Mouse (Mus musculus) limb, embryonic 15.5 days (tissue): ENCODE results near the gene Zdhhc6. TPM values are rescaled to one million over a fixed set of nuclear protein-coding genes. Genes with fewer than 3 reads are reported as not detected.

ENCODE experiments used
- ATAC-seq: fragments of 200-750 bp; cut with Nextera tagmentation; 2 replicates; pipeline ENCODE4 v1.8.0; 2017; ENCODE audit warnings: low read depth, moderate TSS enrichment; ENCODE audit not compliant: insufficient number of reproducible peaks, low FRiP score, low TSS enrichment
- H3K27ac ChIP-seq: fragments of 300-500 bp; sonication (generic); 2 replicates; pipeline ENCODE4 v1.5.1; 2015; ENCODE audit warnings: moderate library complexity, mild to moderate bottlenecking, inconsistent platforms
- H3K27me3 ChIP-seq: fragments of 300-500 bp; sonication (generic); 2 replicates; pipeline ENCODE4 v1.6.1; 2015; ENCODE audit warnings: inconsistent platforms
- H3K36me3 ChIP-seq: fragments of 300-500 bp; sonication (generic); 2 replicates; pipeline ENCODE4 v1.6.1; 2015; ENCODE audit warnings: inconsistent platforms
- H3K4me1 ChIP-seq: fragments of 300-500 bp; sonication (generic); 2 replicates; pipeline ENCODE4 v1.6.1; 2015; ENCODE audit warnings: inconsistent platforms
- H3K4me2 ChIP-seq: fragments of 300-500 bp; sonication (generic); 2 replicates; pipeline ENCODE4 v1.6.1; 2015; ENCODE audit warnings: mild to moderate bottlenecking, inconsistent platforms
- H3K4me3 ChIP-seq: fragments of 300-500 bp; sonication (generic); 2 replicates; pipeline ENCODE4 v1.5.1; 2015; ENCODE audit warnings: mild to moderate bottlenecking, inconsistent platforms
- H3K9ac ChIP-seq: fragments of 300-500 bp; sonication (generic); 2 replicates; pipeline ENCODE4 v1.6.1; 2015; ENCODE audit warnings: inconsistent platforms
- H3K9me3 ChIP-seq: fragments of 300-500 bp; sonication (generic); 2 replicates; pipeline ENCODE4 v1.6.1; 2016; ENCODE audit warnings: inconsistent platforms
- WGBS: fragments of 180-500 bp; shearing (Covaris S2); methylation state at CpG from one replicate; pipeline ENCODE4 v1.1.7; 2015; 5-methylcytosine and 5-hydroxymethylcytosine counted together
- polyA plus RNA-seq: library from polyadenylated mRNA; unstranded; fragments of >200 nt; fragmentation: Nextera tagmentation; extraction: Ambion mirVana; gene quantifications from 2 replicates; pipeline ENCODE4 v1.2.1, GENCODE M21; 2015

Zdhhc6 gene
- polyA plus RNA-seq, result 84.2 and 85.3 TPM in 2 replicates

DNA sequence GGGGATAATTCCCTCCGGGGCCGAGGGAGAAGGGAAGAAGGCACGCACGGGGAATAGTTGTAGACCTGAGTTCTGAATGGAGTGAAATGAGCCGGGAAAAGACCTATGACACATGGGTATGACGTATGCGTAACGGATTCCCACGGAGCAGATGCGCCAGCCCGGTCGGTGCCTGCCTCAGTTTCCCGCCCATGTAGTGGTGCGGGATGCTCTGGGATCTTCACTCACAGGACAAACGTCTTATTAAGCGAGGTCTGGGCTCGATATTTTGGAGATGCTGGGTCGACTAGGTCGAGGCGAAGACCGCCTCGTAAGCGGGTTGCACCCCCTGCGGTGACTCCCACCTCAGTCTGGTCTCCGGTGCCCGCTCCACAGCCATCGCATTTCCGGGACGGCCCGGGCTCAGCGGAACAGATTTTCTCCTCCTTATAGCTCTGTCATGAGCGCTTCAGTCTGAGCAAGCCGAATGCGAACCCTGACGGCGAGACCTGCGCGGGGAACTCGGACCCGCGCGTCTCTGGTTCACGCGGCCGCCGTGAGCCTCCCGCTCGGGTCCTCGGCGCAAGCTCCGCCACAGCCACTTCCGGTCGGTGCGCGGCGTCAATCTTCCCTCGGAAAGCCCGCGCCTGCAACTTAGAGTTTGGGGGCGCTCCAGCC, at the start of gene Zdhhc6:
Gene Zdhhc6, minus strand, starts transcription at position 581 of the 657 bp plus-strand sequence.
- no peaks in the 10 kb centered on the region for H3K27me3 ChIP-seq
- H3K9me3 ChIP-seq, result no peaks in the 10 kb centered on the region

DNA sequence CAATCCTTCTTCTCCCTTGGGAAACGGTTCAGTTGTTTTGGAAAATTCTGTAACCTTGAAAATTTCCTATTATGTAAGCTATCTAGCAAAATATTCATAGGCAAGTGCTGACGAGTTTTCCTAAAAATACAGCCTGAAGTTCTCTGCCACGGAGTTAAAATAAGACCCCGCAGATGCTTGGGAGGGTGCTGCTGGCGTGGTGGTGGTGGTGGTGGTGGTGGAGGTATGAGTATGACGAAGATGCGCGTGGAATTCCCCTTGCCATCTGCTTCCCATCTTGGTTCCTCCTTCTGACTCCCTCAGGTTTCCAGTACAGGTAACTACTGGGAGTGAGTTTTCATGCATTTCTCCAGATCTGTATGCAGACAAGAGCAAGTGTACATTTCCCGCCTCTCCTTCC, 46.8 kb upstream of the Zdhhc6 start:
- WGBS, result 90% methylated on average over 9 of the region's 9 CpGs
- ATAC-seq, result no peak

More for the DNA sequence above, at the start of gene Zdhhc6:
- ATAC-seq, result peak; percentile 78; the same call in 1 of the 2 replicates
- peak within 1 kb of the TSS; percentile 86 for H3K4me3 ChIP-seq
- H3K36me3 ChIP-seq, result peaks cover 22% of the 10 kb centered on the region
- peaks cover 18% of the 10 kb centered on the region for H3K4me1 ChIP-seq
- peak within 1 kb of the TSS; percentile 77 for H3K4me2 ChIP-seq
- H3K9ac ChIP-seq, result peak within 1 kb of the TSS; percentile 78
- under 1% methylated on average over 60 of the region's 60 CpGs for WGBS
- peak within 1 kb of the TSS; percentile 91 for H3K27ac ChIP-seq

DNA sequence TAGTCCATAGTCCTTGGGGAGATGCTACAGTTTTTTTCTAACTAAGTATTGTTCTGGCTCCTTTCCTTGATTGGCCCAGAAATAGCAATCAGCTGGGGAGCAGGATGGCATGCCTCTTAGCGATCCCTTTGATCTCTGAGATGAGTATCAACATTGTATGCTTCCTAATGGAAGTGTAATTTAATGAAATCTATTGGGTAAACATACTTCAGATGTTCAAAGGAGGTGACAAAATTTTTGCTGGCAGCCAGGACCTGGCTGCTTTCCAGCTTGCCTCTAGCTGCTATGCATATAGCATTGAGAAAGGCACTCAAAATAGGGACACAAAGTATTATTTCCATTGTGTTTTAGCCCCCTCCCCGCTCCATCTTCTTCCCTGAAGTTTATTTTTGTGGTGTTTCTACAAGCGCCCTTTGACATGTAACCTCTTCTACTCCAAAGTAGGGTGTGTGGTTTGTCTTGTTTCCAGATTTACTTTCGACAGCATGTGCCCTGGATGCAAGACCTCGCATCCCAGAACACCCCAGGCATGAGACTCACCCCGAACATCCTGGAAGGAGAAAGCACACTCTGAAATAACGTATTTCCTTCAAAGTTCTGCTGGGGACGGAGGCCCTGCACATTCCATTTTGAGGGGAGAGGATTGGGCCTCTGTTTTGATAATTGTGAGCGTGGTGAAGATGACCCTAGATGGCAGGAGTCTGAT, 35.0 kb upstream of the Zdhhc6 start:
- Histone ChIP-seq H3K9me3 (no peaks in the 10 kb centered on the region), H3K36me3 (no peaks in the 10 kb centered on the region), H3K27me3 (no peaks in the 10 kb centered on the region), H3K4me3 (no peak overlapping the region), H3K9ac (no peak overlapping the region), H3K4me2 (no peak overlapping the region), H3K27ac (no peak overlapping the region), H3K4me1 (no peaks in the 10 kb centered on the region; the same call in 1 of the 2 replicates)
- 67% methylated on average over 9 of the region's 9 CpGs for WGBS
- no peak for ATAC-seq

More for the DNA sequence above, 46.8 kb upstream of the Zdhhc6 start:
- H3K36me3 ChIP-seq, result no peaks in the 10 kb centered on the region
- H3K9me3 ChIP-seq, result no peaks in the 10 kb centered on the region
- H3K9ac ChIP-seq, result no peak overlapping the region
- H3K4me1 ChIP-seq, result no peaks in the 10 kb centered on the region
- no peak overlapping the region for H3K4me2 ChIP-seq
- no peak overlapping the region for H3K4me3 ChIP-seq
- H3K27ac ChIP-seq, result no peak overlapping the region
- no peaks in the 10 kb centered on the region for H3K27me3 ChIP-seq

DNA sequence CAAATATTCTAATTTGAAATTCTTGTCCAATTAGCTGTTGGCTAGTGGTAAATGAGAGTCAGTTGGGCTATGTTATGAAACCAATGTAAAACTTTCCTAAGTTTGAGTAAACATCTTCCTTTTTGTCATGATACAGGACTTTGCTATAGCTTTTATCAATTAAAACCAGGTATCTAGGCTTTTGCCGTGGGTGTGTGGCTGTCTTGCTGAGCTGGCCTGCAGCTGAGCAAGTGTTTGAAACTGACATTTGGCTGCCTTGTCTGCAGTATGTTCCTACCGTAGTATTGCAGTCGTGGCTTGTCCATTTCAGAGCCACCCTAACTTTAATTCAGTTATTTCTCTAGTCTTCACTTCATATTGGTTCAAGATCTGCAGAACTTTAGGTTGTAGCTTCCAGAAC, 32.4 kb upstream of the Zdhhc6 start:
- WGBS, result 82% methylated on average over 3 of the region's 3 CpGs
- H3K4me2 ChIP-seq, result no peak overlapping the region
- H3K4me3 ChIP-seq, result no peak overlapping the region

DNA sequence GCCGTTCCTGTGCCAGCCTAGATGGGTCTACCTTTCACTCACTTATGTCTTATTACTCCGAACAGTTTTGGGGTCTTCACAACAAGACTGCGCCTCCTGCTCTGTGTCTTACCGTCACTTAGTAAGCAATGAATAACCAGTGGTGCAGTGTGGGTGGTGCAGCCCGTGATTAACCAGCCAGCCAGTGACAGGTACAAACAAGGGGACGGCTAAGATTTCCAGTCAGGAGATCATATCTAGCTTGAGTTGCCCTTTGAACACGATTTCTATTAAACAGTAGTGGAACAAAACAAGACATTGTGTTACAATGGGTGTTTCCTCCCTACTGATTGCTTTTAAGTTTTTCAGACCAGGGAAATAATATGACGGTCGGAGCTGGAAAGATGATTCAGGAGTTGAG, 27.4 kb upstream of the Zdhhc6 start:
- Histone ChIP-seq H3K4me1 (peaks cover 8% of the 10 kb centered on the region), H3K4me3 (no peak overlapping the region), H3K27me3 (no peaks in the 10 kb centered on the region), H3K4me2 (no peak overlapping the region), H3K9me3 (no peaks in the 10 kb centered on the region), H3K27ac (no peak overlapping the region), H3K36me3 (no peaks in the 10 kb centered on the region; the same call in 1 of the 2 replicates), H3K9ac (no peak overlapping the region)
- 84% methylated on average over 9 of the region's 9 CpGs for WGBS
- no peak for ATAC-seq

More for the DNA sequence above, 32.4 kb upstream of the Zdhhc6 start:
- H3K27me3 ChIP-seq, result no peaks in the 10 kb centered on the region
- no peak overlapping the region for H3K9ac ChIP-seq
- H3K36me3 ChIP-seq, result no peaks in the 10 kb centered on the region
- H3K9me3 ChIP-seq, result no peaks in the 10 kb centered on the region
- H3K4me1 ChIP-seq, result no peaks in the 10 kb centered on the region; the same call in 1 of the 2 replicates
- no peak overlapping the region for H3K27ac ChIP-seq
- no peak for ATAC-seq

DNA sequence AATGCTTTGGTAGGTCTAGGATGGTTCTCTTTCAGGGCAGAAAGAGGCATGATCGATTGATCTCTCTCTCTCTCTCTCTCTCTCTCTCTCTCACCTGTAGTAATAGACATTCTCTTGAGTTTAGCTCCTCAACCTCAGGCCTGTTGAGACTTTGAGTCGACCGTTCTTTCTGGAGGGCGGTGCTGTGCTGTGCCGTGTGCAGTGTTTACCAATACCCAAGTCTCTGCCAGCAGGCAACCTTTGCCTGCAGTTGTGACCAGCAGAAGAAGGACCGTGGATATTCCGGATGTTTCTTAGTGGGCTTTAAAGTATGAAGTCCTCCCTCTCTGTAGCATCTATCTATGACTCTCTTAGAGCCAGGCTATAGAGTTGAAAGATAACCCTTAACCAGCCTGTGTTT, 26.6 kb upstream of the Zdhhc6 start:
- 87% methylated on average over 7 of the region's 7 CpGs for WGBS

DNA sequence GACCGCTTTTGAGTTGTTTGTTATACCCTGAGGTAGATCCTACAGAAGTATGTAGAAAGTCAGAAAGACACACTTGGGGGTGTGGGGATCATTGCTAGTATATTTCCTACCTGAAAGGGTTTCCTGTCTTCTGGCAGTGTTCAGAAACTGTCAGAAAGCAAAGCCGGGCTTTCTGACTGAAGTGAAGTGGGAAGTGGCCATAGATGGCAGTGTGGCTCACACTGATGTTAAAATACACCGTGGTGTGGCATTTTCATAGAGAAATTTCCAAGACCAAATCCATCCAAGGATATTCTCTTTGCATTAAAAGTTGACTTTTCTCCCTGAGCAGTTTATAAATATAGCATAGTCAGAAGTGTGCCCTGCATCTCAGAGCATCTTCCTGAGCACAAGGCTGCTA, 25.5 kb upstream of the Zdhhc6 start:
- Histone ChIP-seq H3K36me3 (no peaks in the 10 kb centered on the region; the same call in 1 of the 2 replicates), H3K4me1 (peaks cover 10% of the 10 kb centered on the region), H3K27me3 (no peaks in the 10 kb centered on the region), H3K9me3 (no peaks in the 10 kb centered on the region), H3K27ac (no peak overlapping the region), H3K4me3 (no peak overlapping the region), H3K9ac (no peak overlapping the region), H3K4me2 (no peak overlapping the region)
- no peak for ATAC-seq
- WGBS, result 65% methylated on average over 3 of the region's 3 CpGs

More for the DNA sequence above, 26.6 kb upstream of the Zdhhc6 start:
- ATAC-seq, result no peak
- H3K4me3 ChIP-seq, result no peak overlapping the region
- no peak overlapping the region for H3K27ac ChIP-seq
- peaks cover 10% of the 10 kb centered on the region for H3K4me1 ChIP-seq
- no peaks in the 10 kb centered on the region for H3K9me3 ChIP-seq
- no peak overlapping the region for H3K4me2 ChIP-seq
- no peaks in the 10 kb centered on the region for H3K27me3 ChIP-seq
- no peaks in the 10 kb centered on the region; the same call in 1 of the 2 replicates for H3K36me3 ChIP-seq
- H3K9ac ChIP-seq, result no peak overlapping the region

DNA sequence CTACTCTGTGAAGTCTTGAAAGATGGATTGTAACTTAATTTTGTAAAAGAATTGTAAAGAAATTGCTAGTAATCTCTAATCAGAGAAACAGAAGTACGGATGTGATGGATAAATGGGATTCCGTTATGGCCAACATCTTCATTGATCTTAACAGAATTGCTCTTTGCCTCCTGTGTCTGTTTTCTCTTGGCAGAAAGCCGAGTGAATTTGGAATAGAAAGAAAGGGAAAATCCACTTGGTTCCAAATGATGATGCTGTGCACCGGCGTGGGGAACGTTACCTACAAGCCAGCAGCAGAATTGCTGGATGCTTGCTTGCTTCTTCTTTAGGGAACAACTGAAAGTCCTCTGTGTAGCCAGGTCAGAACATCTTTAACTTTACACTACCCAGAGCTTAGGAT, 24.7 kb upstream of the Zdhhc6 start:
- H3K9ac ChIP-seq, result no peak overlapping the region
- H3K4me2 ChIP-seq, result no peak overlapping the region
- no peaks in the 10 kb centered on the region for H3K27me3 ChIP-seq
- peaks cover 10% of the 10 kb centered on the region for H3K4me1 ChIP-seq
- no peaks in the 10 kb centered on the region for H3K9me3 ChIP-seq
- 81% methylated on average over 6 of the region's 6 CpGs for WGBS
- H3K4me3 ChIP-seq, result no peak overlapping the region
- no peak for ATAC-seq
- no peak overlapping the region for H3K27ac ChIP-seq
- H3K36me3 ChIP-seq, result no peaks in the 10 kb centered on the region; the same call in 1 of the 2 replicates

DNA sequence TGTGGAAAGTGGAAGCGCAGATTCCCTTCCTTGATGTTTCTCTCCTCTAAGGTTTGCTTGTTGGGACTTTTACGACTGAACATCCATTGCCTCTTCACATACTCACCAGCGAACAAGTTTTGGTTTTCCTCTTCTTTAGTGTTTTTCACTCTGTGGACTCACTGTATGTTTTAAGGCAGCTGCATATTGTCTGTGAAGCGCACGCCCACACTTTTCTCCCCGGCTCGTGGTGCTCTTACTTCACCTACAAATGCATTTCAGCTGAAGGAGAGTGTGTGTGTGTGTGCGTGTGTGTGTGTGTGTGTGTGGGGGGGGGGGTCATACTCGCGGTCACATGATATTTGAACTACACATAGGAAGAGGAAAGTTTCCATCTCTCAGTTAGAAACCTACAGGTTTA, 21.8 kb upstream of the Zdhhc6 start:
- Histone ChIP-seq H3K27me3 (no peaks in the 10 kb centered on the region), H3K9me3 (no peaks in the 10 kb centered on the region), H3K4me3 (no peak overlapping the region), H3K27ac (no peak overlapping the region), H3K4me2 (no peak overlapping the region), H3K36me3 (no peaks in the 10 kb centered on the region; the same call in 1 of the 2 replicates), H3K9ac (no peak overlapping the region), H3K4me1 (peaks cover 13% of the 10 kb centered on the region)
- ATAC-seq, result no peak
- 76% methylated on average over 10 of the region's 10 CpGs for WGBS

DNA sequence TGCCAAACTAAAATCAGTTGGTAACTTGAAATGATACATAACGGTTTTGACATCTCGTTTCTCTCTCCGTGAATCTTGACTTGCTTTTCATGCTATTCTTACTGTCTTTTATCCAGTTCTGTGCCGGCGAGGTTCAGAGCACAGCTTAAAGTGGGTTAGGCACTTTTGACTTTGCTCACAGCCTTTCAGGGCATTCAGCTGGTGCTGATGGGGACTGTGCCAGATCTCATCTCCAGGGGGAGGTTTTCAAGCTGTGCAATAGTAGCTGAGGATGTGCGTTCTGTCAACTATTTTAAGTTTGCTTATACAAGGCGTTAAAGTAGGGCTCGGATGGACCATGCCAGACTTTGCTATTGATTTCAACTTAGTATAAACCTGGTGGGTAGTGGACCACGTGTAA, 21.2 kb upstream of the Zdhhc6 start:
- Histone ChIP-seq H3K27me3 (no peaks in the 10 kb centered on the region), H3K36me3 (no peaks in the 10 kb centered on the region; the same call in 1 of the 2 replicates), H3K9ac (no peak overlapping the region), H3K4me2 (no peak overlapping the region), H3K4me1 (peaks cover 13% of the 10 kb centered on the region), H3K4me3 (no peak overlapping the region), H3K9me3 (no peaks in the 10 kb centered on the region), H3K27ac (no peak overlapping the region)
- ATAC-seq, result no peak
- 79% methylated on average over 9 of the region's 9 CpGs for WGBS

DNA sequence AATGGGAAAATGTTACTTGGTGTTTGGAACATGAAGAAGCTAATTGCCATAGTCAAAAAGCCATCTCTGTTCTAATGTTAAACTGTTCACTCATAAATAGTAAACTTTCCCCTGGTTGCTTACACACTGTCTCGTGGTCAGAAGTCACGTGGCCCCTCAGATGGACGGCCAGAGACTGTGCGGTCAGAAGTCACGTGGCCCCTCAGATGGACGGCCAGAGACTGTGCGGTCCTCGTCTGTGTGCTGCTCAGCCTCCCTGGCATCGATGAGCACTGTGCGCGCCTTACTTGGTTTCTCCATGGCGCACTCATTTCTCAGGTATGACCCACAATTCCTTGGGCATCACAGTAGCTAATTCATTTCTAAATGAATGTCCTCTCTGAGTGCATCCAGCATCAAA, 20.6 kb upstream of the Zdhhc6 start:
- no peak for ATAC-seq
- no peak overlapping the region for H3K4me3 ChIP-seq
- H3K4me1 ChIP-seq, result peaks cover 8% of the 10 kb centered on the region
- no peak overlapping the region for H3K27ac ChIP-seq
- H3K4me2 ChIP-seq, result no peak overlapping the region
- WGBS, result 88% methylated on average over 12 of the region's 12 CpGs
- no peaks in the 10 kb centered on the region for H3K27me3 ChIP-seq
- peaks cover 5% of the 10 kb centered on the region; the same call in 1 of the 2 replicates for H3K36me3 ChIP-seq
- H3K9me3 ChIP-seq, result no peaks in the 10 kb centered on the region
- no peak overlapping the region for H3K9ac ChIP-seq

DNA sequence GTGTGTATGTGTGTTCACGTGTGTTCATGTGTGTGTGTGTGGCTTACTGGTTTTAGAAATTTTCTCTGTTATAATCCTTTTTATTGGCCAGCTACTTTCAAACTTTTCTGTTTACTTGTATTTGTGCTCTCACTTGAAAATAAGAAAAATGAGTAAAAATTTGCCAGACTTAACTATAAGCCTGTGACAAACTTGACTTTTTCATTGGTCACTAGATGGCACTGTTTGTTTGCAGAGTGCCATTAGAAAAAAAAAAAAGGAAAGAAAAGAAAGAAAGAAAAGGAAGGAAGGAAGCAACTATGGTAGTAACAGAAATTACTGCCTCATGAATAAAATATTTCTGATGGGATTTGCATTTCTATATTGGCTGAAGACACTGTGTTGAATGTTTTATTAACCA, 20.0 kb upstream of the Zdhhc6 start:
- 0 out of 2 replicates have a peak, but pooled peaks cover 9% of the 10 kb centered on the region for H3K36me3 ChIP-seq

More for the DNA sequence above, 20.0 kb upstream of the Zdhhc6 start:
- H3K4me2 ChIP-seq, result no peak overlapping the region
- no peak overlapping the region for H3K4me3 ChIP-seq
- no peak overlapping the region for H3K27ac ChIP-seq
- H3K27me3 ChIP-seq, result no peaks in the 10 kb centered on the region
- peaks cover 8% of the 10 kb centered on the region for H3K4me1 ChIP-seq
- no peaks in the 10 kb centered on the region for H3K9me3 ChIP-seq
- no peak for ATAC-seq
- 88% methylated on average over 1 of the region's 1 CpGs for WGBS
- no peak overlapping the region for H3K9ac ChIP-seq
